Mouse (Mus musculus): ENCODE data around the gene Glis3.

Gene Glis3

GRCm38 (mm10) chr19:28520128-28520745, 159.6 kb downstream of the Glis3 start:
- Histone ChIP-seq H3K27me3 (ENCODE audit: control insufficient read depth, insufficient read depth, low read length, poor library complexity, severe bottlenecking) (no peaks in the 10 kb centered on the region), H3K36me3 (ENCODE audit: control insufficient read depth, insufficient read depth, low read length, poor library complexity, severe bottlenecking) (no peaks in the 10 kb centered on the region)
- DNase-seq (ENCODE audit: low read depth, low spot score) = no peak

- H3K36me3 ChIP-seq (ENCODE audit: control insufficient read depth, insufficient read depth, low read length, poor library complexity, severe bottlenecking) = no peaks in the 10 kb centered on the region
- H3K27me3 ChIP-seq (ENCODE audit: control insufficient read depth, insufficient read depth, low read length, poor library complexity, severe bottlenecking) = no peaks in the 10 kb centered on the region
- no peak for DNase-seq (ENCODE audit: low read depth, low spot score)
Observed at GRCm38 (mm10) chr19:28519296-28519695, 160.6 kb downstream of the Glis3 start.

GRCm38 (mm10) chr19:28518846-28519245, 161.0 kb downstream of the Glis3 start:
- no peak for DNase-seq (ENCODE audit: low read depth, low spot score)
- H3K36me3 ChIP-seq (ENCODE audit: control insufficient read depth, insufficient read depth, low read length, poor library complexity, severe bottlenecking) = no peaks in the 10 kb centered on the region
- H3K27me3 ChIP-seq (ENCODE audit: control insufficient read depth, insufficient read depth, low read length, poor library complexity, severe bottlenecking) = no peaks in the 10 kb centered on the region

- H3K36me3 ChIP-seq (ENCODE audit: control insufficient read depth, insufficient read depth, low read length, poor library complexity, severe bottlenecking) = no peaks in the 10 kb centered on the region
- no peak for DNase-seq (ENCODE audit: low read depth, low spot score)
- H3K27me3 ChIP-seq (ENCODE audit: control insufficient read depth, insufficient read depth, low read length, poor library complexity, severe bottlenecking) = no peaks in the 10 kb centered on the region
Observed at GRCm38 (mm10) chr19:28518266-28518665, 161.6 kb downstream of the Glis3 start.

GRCm38 (mm10) chr19:28517464-28518080, 162.3 kb downstream of the Glis3 start:
- Histone ChIP-seq H3K27me3 (ENCODE audit: control insufficient read depth, insufficient read depth, low read length, poor library complexity, severe bottlenecking) (no peaks in the 10 kb centered on the region), H3K36me3 (ENCODE audit: control insufficient read depth, insufficient read depth, low read length, poor library complexity, severe bottlenecking) (no peaks in the 10 kb centered on the region)
- no peak for DNase-seq (ENCODE audit: low read depth, low spot score)

- Histone ChIP-seq H3K36me3 (ENCODE audit: control insufficient read depth, insufficient read depth, low read length, poor library complexity, severe bottlenecking) (no peaks in the 10 kb centered on the region), H3K27me3 (ENCODE audit: control insufficient read depth, insufficient read depth, low read length, poor library complexity, severe bottlenecking) (no peaks in the 10 kb centered on the region)
- no peak for DNase-seq (ENCODE audit: low read depth, low spot score)
Observed at GRCm38 (mm10) chr19:28516487-28516886, 163.4 kb downstream of the Glis3 start.

- Histone ChIP-seq H3K36me3 (ENCODE audit: control insufficient read depth, insufficient read depth, low read length, poor library complexity, severe bottlenecking) (no peaks in the 10 kb centered on the region), H3K27me3 (ENCODE audit: control insufficient read depth, insufficient read depth, low read length, poor library complexity, severe bottlenecking) (no peaks in the 10 kb centered on the region)
- no peak for DNase-seq (ENCODE audit: low read depth, low spot score)
Observed at GRCm38 (mm10) chr19:28512475-28512874, 167.4 kb downstream of the Glis3 start.

- Histone ChIP-seq H3K36me3 (ENCODE audit: control insufficient read depth, insufficient read depth, low read length, poor library complexity, severe bottlenecking) (no peaks in the 10 kb centered on the region), H3K27me3 (ENCODE audit: control insufficient read depth, insufficient read depth, low read length, poor library complexity, severe bottlenecking) (no peaks in the 10 kb centered on the region)
- DNase-seq (ENCODE audit: low read depth, low spot score) = no peak
Observed at GRCm38 (mm10) chr19:28511910-28512309, 168.0 kb downstream of the Glis3 start.

GRCm38 (mm10) chr19:28505376-28505775, 174.5 kb downstream of the Glis3 start:
- no peaks in the 10 kb centered on the region for H3K36me3 ChIP-seq (ENCODE audit: control insufficient read depth, insufficient read depth, low read length, poor library complexity, severe bottlenecking)
- DNase-seq (ENCODE audit: low read depth, low spot score) = no peak
- H3K27me3 ChIP-seq (ENCODE audit: control insufficient read depth, insufficient read depth, low read length, poor library complexity, severe bottlenecking) = no peaks in the 10 kb centered on the region

- no peaks in the 10 kb centered on the region for H3K36me3 ChIP-seq (ENCODE audit: control insufficient read depth, insufficient read depth, low read length, poor library complexity, severe bottlenecking)
- H3K27me3 ChIP-seq (ENCODE audit: control insufficient read depth, insufficient read depth, low read length, poor library complexity, severe bottlenecking) = no peaks in the 10 kb centered on the region
- no peak for DNase-seq (ENCODE audit: low read depth, low spot score)
Observed at GRCm38 (mm10) chr19:28503011-28503410, 176.9 kb downstream of the Glis3 start.

- Histone ChIP-seq H3K36me3 (ENCODE audit: control insufficient read depth, insufficient read depth, low read length, poor library complexity, severe bottlenecking) (no peaks in the 10 kb centered on the region), H3K27me3 (ENCODE audit: control insufficient read depth, insufficient read depth, low read length, poor library complexity, severe bottlenecking) (no peaks in the 10 kb centered on the region)
- DNase-seq (ENCODE audit: low read depth, low spot score) = no peak
Observed at GRCm38 (mm10) chr19:28500975-28501374, 178.9 kb downstream of the Glis3 start.

- DNase-seq (ENCODE audit: low read depth, low spot score) = no peak
- Histone ChIP-seq H3K27me3 (ENCODE audit: control insufficient read depth, insufficient read depth, low read length, poor library complexity, severe bottlenecking) (no peaks in the 10 kb centered on the region), H3K36me3 (ENCODE audit: control insufficient read depth, insufficient read depth, low read length, poor library complexity, severe bottlenecking) (no peaks in the 10 kb centered on the region)
Observed at GRCm38 (mm10) chr19:28500505-28500904, 179.4 kb downstream of the Glis3 start.

- Histone ChIP-seq H3K27me3 (ENCODE audit: control insufficient read depth, insufficient read depth, low read length, poor library complexity, severe bottlenecking) (no peaks in the 10 kb centered on the region), H3K36me3 (ENCODE audit: control insufficient read depth, insufficient read depth, low read length, poor library complexity, severe bottlenecking) (no peaks in the 10 kb centered on the region)
- DNase-seq (ENCODE audit: low read depth, low spot score) = no peak
Observed at GRCm38 (mm10) chr19:28499786-28500185, 180.1 kb downstream of the Glis3 start.

- Histone ChIP-seq H3K27me3 (ENCODE audit: control insufficient read depth, insufficient read depth, low read length, poor library complexity, severe bottlenecking) (no peaks in the 10 kb centered on the region), H3K36me3 (ENCODE audit: control insufficient read depth, insufficient read depth, low read length, poor library complexity, severe bottlenecking) (no peaks in the 10 kb centered on the region)
- no peak for DNase-seq (ENCODE audit: low read depth, low spot score)
Observed at GRCm38 (mm10) chr19:28495926-28496325, 184.0 kb downstream of the Glis3 start.

- no peak for DNase-seq (ENCODE audit: low read depth, low spot score)
Observed at GRCm38 (mm10) chr19:28493605-28494260, 186.1 kb downstream of the Glis3 start.

More at GRCm38 (mm10) chr19:28493605-28494260, 186.1 kb downstream of the Glis3 start:
- Histone ChIP-seq H3K36me3 (ENCODE audit: control insufficient read depth, insufficient read depth, low read length, poor library complexity, severe bottlenecking) (no peaks in the 10 kb centered on the region), H3K27me3 (ENCODE audit: control insufficient read depth, insufficient read depth, low read length, poor library complexity, severe bottlenecking) (no peaks in the 10 kb centered on the region; the same call in 1 of the 2 replicates)
